Mouse (Mus musculus): ENCODE measurements around the gene Pabpn1l.
"Not testable (repeated sequence)": the region's sequence is repeated elsewhere in the genome, so short reads cannot be mapped to it uniquely, and the experiment has no call there.

The Pabpn1l gene

GRCm38 (mm10) chr8:122648192-122648970 is 25.8 kb upstream of the Pabpn1l start:
- no peak for DNase-seq (ENCODE audit: inconsistent ontology term)

- no peak for DNase-seq (ENCODE audit: inconsistent ontology term)
These were observed 23.8 kb upstream of the Pabpn1l start for GRCm38 (mm10) chr8:122646337-122646736.

GRCm38 (mm10) chr8:122644175-122644954 is 21.8 kb upstream of the Pabpn1l start:
- DNase-seq (ENCODE audit: inconsistent ontology term) = no peak

DNA sequence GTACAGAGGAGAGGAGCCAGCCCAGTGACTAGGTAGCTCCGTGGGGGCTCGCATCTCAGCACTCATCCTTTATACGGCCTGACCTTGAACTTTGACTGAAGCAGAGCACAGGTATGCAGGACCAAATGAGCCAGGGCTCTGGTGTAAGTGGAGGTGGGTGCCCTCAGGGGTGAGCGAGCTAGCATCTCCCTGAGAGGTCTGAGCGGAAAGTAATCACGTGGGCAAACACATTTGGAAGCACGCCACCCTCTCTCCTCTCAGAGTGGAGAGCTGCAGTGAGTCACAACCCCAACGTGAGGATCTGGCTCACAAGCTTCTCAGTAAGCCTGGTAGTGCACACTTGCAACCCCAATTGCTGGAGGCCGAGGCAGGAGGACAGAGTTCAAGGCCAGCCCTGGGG is 19.5 kb upstream of the Pabpn1l start:
- peak; percentile 48 for DNase-seq (ENCODE audit: inconsistent ontology term)

DNA sequence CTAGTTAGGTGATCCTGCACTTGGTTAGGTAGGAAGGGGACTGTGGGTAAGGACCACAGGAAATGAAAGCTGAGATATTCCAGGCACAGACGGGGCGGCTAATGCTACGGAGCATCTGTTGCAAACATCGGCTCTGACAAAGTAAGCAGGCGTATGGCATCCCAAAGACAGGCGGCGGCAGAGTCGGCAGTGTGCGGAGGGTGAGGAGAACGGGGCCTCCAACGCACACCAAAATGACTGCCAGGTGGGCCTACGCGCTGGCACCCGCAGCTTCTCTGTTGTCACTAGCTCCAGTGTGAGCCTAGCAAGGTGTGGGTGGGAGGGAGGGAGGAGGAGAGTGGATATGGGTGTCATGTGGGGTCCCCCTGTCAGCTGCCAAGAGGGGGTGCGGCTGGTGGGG is 18.9 kb upstream of the Pabpn1l start:
- DNase-seq (ENCODE audit: inconsistent ontology term) = no peak

GRCm38 (mm10) chr8:122640825-122641224 is 18.3 kb upstream of the Pabpn1l start:
- no peak for DNase-seq (ENCODE audit: inconsistent ontology term)

GRCm38 (mm10) chr8:122639521-122640248 is 17.1 kb upstream of the Pabpn1l start:
- DNase-seq (ENCODE audit: inconsistent ontology term) = peak; percentile 13

- no peak for DNase-seq (ENCODE audit: inconsistent ontology term)
These were observed 16.1 kb upstream of the Pabpn1l start for GRCm38 (mm10) chr8:122638601-122639000.

GRCm38 (mm10) chr8:122637230-122637629 is 14.7 kb upstream of the Pabpn1l start:
- DNase-seq (ENCODE audit: inconsistent ontology term) = no peak

DNA sequence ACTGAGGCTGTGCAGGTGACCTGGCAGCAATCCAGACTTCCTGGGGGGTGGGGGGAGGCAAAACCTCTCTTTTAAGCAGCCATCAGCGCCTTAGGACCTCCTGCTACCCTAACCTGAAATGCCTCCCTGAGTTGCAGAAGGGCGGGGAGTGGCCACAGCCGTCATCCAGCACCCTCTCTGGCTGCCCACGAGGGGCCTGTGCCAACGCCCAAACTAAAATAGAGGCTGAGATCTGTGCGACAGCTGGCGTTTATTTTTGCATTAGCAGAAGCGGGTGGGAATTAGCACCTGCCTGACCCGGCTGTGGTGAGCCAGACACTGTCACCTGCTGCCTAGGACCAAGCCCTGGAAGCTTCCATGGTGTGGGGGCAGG is 14.2 kb upstream of the Pabpn1l start:
- no peak for DNase-seq (ENCODE audit: inconsistent ontology term)

DNA sequence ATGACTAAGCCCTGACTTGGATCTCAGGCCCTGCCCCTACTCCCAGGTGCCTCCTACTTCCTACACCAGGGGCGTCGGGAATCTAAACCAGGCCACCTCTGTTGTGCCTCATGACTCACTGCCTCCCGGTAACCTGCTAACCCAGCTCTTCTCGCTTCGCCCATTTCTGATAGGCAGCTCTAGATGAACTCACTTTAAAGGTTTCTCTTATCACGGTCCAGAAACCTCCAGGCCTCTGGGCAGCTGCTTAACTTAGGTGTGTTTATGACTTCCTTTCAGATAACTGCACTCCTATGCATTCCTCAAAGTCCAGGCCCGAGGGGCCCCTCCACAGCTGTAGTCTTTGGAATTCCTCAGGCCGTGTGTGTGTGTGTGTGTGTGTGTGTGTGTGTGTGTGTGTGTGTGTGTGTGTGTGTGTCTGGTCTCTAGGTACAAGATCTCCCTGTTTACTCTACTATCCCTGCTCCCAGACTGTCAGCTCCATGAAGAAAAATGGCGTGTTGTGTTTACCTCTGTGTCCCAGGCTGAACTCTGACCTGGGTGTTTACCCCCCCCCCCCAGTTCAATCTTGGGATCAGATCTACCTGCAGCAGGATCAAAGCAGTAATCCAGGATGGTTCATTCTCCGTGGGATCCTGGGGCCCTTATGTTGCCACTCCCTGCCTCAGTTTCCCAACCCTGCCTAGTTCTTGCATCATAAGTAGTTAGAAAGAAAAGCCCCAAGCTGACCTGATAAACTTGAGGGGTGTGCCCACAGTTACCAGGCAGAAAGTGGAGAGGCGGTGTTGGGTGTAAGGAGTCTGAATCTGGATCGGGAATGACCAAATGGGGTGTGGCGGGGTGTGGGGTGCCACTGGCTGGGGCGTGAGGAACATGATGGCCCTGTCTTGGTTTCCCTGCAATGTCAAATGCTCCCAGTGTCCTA is 13.6 kb upstream of the Pabpn1l start:
- DNase-seq (ENCODE audit: inconsistent ontology term) = no peak

GRCm38 (mm10) chr8:122633205-122633604 is 10.7 kb upstream of the Pabpn1l start:
- DNase-seq (ENCODE audit: inconsistent ontology term) = no peak

DNA sequence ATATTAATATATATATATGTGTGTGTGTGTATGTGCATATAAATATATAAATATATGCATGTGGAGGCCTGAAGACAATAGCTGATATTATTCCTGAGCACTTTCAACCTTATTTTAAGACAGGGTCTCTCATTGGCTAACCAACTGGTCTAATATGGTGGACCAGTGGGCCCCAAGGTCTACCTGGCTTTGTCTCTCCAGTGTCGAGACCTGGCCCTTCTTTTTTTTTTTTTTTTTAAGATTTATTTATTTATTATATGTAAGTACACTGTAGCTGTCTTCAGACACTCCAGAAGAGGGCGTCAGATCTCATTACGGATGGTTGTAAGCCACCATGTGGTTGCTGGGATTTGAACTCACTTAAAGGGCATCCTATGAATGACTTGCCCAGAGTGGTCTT is 9.6 kb upstream of the Pabpn1l start:
- DNase-seq (ENCODE audit: inconsistent ontology term) = not testable (repeated sequence)

DNA sequence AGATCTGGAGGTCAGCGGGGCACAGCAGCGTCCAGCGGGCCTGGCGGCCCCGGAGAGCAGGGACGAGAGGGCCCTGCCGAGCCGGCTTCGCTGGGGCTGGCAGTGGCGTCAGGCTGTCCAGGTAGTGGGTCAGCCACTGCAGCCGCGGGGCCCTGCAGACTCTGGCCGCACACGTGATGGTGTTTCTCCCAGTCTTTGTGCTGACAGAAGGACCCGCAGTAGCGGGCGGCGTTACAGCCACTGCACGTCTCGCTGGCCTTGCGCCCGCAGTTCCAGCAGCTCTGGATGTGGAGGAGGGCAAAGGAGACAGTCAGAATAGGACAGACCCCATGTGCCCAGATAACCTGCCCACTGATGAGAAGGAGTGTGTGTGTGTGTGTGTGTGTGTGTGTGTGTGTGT is 8.2 kb upstream of the Pabpn1l start:
- DNase-seq (ENCODE audit: inconsistent ontology term) = peak; percentile 7

GRCm38 (mm10) chr8:122629388-122629787 is 6.8 kb upstream of the Pabpn1l start:
- DNase-seq (ENCODE audit: inconsistent ontology term) = no peak

DNA sequence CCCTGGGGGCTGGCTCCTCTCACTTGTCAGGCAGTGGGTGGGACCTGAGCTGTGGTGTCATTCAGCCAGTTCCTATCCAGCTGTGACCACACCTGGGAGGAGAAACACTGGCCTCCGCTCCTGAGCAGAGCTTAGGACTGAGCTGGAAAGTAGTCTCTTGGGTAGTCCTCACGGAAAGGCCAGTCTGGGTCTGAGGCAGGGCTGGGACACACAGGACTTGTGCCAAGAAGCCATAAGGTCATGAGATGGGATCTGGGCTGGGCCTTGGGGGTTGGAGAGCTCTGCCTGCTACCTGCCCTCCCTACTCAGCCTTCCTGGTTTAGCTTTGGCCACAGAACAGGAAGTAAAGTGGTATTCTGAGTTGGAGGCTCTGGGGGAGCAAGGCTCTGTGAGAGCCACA is 4.4 kb upstream of the Pabpn1l start:
- no peak for DNase-seq (ENCODE audit: inconsistent ontology term)

GRCm38 (mm10) chr8:122625811-122626210 is 3.3 kb upstream of the Pabpn1l start:
- DNase-seq (ENCODE audit: inconsistent ontology term) = no peak

DNA sequence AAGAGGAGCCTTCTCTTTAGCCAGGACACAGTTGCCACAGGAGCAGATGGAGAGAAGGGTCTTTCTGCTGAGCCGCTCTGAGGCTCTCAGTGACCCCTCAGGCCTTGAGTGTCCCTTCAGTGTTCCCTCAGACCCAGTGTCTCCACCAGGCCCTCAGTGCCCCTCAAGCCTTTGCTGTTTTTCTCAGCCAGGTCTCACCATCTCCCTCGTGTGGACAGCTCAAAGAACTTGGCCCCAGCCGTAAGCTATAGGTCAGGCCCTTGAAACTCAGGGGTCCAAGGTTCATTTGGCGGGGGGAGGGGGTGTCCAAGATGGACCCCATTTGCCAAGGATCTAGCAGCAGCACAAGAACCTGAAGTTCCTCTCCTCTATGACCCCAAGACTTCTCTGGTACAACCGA is 2.1 kb upstream of the Pabpn1l start:
- DNase-seq (ENCODE audit: inconsistent ontology term) = no peak

- no peak for DNase-seq (ENCODE audit: inconsistent ontology term)
These were observed 1.5 kb upstream of the Pabpn1l start for GRCm38 (mm10) chr8:122623844-122624642.

- no peak for DNase-seq (ENCODE audit: inconsistent ontology term)
These were observed 2.1 kb downstream of the Pabpn1l start for GRCm38 (mm10) chr8:122620446-122620845.

Data from Muller cell, postnatal 12 days (primary cell).